Mouse (Mus musculus) liver, embryonic 16.5 days (tissue): ENCODE measurements around the gene Chst8. TPM values are rescaled to one million over a fixed set of nuclear protein-coding genes. Genes with fewer than 3 reads are reported as not detected.

Experiments
- ATAC-seq: fragments of 200-750 bp; cut with Nextera tagmentation; 2 replicates; pipeline ENCODE4 v1.8.0; 2017; ENCODE audit warnings: low read depth, mild to moderate bottlenecking, moderate number of reproducible peaks, moderate library complexity
- H3K27ac ChIP-seq: fragments of 300-500 bp; sonication (generic); 2 replicates; pipeline ENCODE4 v1.5.1; 2014; ENCODE audit warnings: mild to moderate bottlenecking, low read length
- H3K27me3 ChIP-seq: fragments of 300-500 bp; sonication (generic); 2 replicates; pipeline ENCODE4 v1.6.1; 2014; ENCODE audit warnings: low read depth, low read length, mixed read lengths; ENCODE audit not compliant: control insufficient read depth, insufficient read depth
- H3K36me3 ChIP-seq: fragments of 300-500 bp; sonication (generic); 2 replicates; pipeline ENCODE4 v1.6.1; 2014; ENCODE audit warnings: mild to moderate bottlenecking; ENCODE audit not compliant: control insufficient read depth, insufficient read depth
- H3K4me1 ChIP-seq: fragments of 300-500 bp; sonication (generic); 2 replicates; pipeline ENCODE4 v1.6.1; 2014; ENCODE audit warnings: low read depth, low read length, mixed read lengths; ENCODE audit not compliant: control insufficient read depth
- H3K4me2 ChIP-seq: fragments of 300-500 bp; sonication (generic); 2 replicates; pipeline ENCODE4 v1.6.1; 2014; ENCODE audit warnings: low read depth, low read length, mixed read lengths
- H3K4me3 ChIP-seq: fragments of 300-500 bp; sonication (generic); 2 replicates; pipeline ENCODE4 v1.5.1; 2014; ENCODE audit warnings: low read depth, mild to moderate bottlenecking, low read length
- H3K9ac ChIP-seq: fragments of 300-500 bp; sonication (generic); 2 replicates; pipeline ENCODE4 v1.6.1; 2014; ENCODE audit warnings: low read depth, low read length
- H3K9me3 ChIP-seq: fragments of 300-500 bp; sonication (generic); replicated peaks from 2 replicates; pipeline ENCODE4 v1.6.1; 2016; ENCODE audit warnings: low read length; ENCODE audit not compliant: control insufficient read depth
- WGBS: fragments of 180-500 bp; shearing (Covaris S2); extraction: QIAGEN DNeasy Blood & Tissue Kit; methylation state at CpG from one replicate; pipeline ENCODE4 v1.1.7; 2014; ENCODE audit not compliant: insufficient replicate concordance; 5-methylcytosine and 5-hydroxymethylcytosine counted together
- polyA plus RNA-seq: library from polyadenylated mRNA; unstranded; fragments of >200 nt; fragmentation: Nextera tagmentation; extraction: Ambion mirVana; gene quantifications from 2 replicates; pipeline ENCODE4 v1.2.1, GENCODE M21; 2015

Gene Chst8
- polyA plus RNA-seq, 1 experiment from 2014 or later = 0.33 TPM

DNA sequence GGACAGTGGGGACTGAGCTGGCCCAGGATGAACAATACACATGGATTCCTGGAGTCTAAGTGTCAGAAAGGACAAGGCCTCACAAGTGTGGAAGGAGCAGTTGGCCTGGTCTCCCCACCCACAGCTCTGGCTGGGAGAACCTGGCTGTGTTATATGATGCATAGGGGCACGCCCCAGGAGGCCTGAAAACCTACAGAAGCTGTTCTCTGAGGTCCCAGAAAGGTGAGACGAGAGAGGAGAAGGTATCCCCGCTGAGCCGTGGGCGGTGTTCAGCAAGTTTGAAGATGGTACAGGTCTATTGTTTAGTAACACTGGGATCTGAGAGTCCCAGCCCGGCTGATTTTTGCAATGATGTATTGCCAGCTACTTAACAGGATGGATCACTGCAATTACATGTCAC lies 75.3 kb downstream of the Chst8 start:
- H3K27me3 ChIP-seq = no peaks in the 10 kb centered on the region
- no peak overlapping the region for H3K27ac ChIP-seq
- H3K4me1 ChIP-seq = no peaks in the 10 kb centered on the region
- H3K36me3 ChIP-seq = no peaks in the 10 kb centered on the region
- ATAC-seq = no peak
- H3K4me2 ChIP-seq = no peak overlapping the region
- H3K9me3 ChIP-seq = no peaks in the 10 kb centered on the region
- WGBS = 60% methylated on average over 6 of the region's 6 CpGs
- no peak overlapping the region for H3K4me3 ChIP-seq
- H3K9ac ChIP-seq = no peak overlapping the region

- Histone ChIP-seq H3K9ac (no peak overlapping the region), H3K9me3 (no peaks in the 10 kb centered on the region), H3K27me3 (no peaks in the 10 kb centered on the region), H3K4me1 (no peaks in the 10 kb centered on the region), H3K36me3 (no peaks in the 10 kb centered on the region), H3K4me3 (no peak overlapping the region), H3K27ac (no peak overlapping the region), H3K4me2 (no peak overlapping the region)
- WGBS = 62% methylated on average over 6 of the region's 6 CpGs
- ATAC-seq = no peak
Observed at GRCm38 (mm10) chr7:34734348-34734747, 78.2 kb downstream of the Chst8 start.

GRCm38 (mm10) chr7:34728931-34729330 lies 83.6 kb downstream of the Chst8 start:
- Histone ChIP-seq H3K27ac (no peak overlapping the region), H3K9me3 (no peaks in the 10 kb centered on the region), H3K4me2 (no peak overlapping the region), H3K4me3 (no peak overlapping the region), H3K9ac (no peak overlapping the region), H3K36me3 (no peaks in the 10 kb centered on the region), H3K4me1 (no peaks in the 10 kb centered on the region), H3K27me3 (no peaks in the 10 kb centered on the region)
- ATAC-seq = no peak
- 37% methylated on average over 6 of the region's 6 CpGs for WGBS

DNA sequence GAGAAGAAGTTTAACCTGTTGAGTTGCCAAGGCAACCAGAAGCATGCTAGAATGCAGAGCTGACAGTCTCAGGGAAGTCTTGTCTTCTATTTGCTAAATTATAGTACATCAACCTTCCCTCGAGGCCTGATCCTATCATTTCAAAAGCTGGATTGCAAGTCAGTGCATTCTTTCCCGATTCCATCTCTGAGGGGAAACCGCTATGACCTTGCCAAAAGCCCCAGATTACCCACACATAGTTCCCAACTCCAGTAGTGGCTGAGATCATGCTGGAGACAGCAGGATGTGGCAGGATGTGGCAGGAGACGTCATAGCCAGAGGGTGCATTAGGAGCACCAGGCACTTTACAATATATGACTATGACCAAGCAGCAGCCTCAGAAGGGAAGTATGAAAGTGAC lies 87.3 kb downstream of the Chst8 start:
- H3K4me2 ChIP-seq = no peak overlapping the region
- no peaks in the 10 kb centered on the region for H3K27me3 ChIP-seq
- no peaks in the 10 kb centered on the region for H3K4me1 ChIP-seq
- no peak overlapping the region for H3K27ac ChIP-seq
- no peak for ATAC-seq
- H3K9ac ChIP-seq = no peak overlapping the region
- no peaks in the 10 kb centered on the region for H3K9me3 ChIP-seq
- no peaks in the 10 kb centered on the region for H3K36me3 ChIP-seq
- WGBS = 42% methylated on average over 4 of the region's 4 CpGs
- no peak overlapping the region for H3K4me3 ChIP-seq

DNA sequence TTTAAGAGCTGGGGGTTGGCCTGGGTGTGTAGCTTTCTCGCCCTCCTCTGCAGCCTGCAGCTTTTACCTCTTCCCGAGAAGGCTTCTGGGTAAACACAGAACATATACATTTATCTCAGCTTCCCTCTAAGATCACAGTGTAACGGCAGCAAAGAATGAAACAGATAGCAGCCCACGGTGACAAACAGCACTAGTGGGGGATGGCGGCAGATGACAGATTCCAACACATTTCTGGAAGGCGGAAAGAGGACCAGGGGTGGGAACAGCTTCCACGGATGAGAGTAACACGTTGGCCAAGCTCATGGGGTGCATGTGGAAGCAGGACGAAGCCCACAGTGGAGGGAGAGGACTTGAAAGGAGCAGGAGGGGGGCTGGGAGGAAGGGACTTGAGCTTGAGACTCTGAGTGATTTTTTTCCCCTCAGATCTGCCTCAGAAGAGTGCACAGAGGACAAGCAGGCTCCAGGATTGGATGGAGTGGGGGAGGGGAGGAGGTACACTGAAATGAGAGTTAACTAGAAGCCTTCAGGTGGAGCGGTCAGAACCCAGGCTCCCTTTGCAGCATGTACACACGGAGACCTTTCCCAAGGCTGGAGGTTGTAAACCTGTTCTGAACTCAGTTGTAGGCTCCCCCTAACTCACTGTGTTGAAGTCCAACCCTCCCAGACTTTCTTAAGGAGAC lies 89.8 kb downstream of the Chst8 start:
- ATAC-seq = no peak

DNA sequence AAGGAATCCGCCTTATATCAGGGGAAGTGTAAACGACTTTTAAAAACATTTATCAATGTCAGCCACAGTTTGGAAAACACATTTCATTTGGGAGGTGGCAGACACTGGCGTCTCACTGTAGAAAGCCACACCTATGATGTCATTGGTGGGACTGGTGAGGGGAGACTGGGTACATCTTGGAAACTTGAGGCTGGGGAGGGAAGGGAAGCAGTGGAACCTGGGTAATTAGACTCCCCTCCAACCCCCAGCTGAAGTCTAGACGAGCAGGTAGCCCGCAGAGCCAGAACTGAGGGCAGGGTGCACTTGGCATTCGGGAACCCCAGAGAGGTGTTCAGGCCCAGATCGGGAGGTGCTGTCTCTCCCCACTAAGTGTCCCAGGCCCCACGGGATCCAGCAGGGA lies 90.4 kb downstream of the Chst8 start:
- Histone ChIP-seq H3K4me3 (no peak overlapping the region), H3K36me3 (no peaks in the 10 kb centered on the region), H3K27me3 (no peaks in the 10 kb centered on the region), H3K4me1 (no peaks in the 10 kb centered on the region), H3K4me2 (no peak overlapping the region), H3K9me3 (no peaks in the 10 kb centered on the region), H3K27ac (no peak overlapping the region), H3K9ac (no peak overlapping the region)
- WGBS = 26% methylated on average over 8 of the region's 8 CpGs
- no peak for ATAC-seq

More for the DNA sequence above, 89.8 kb downstream of the Chst8 start:
- Histone ChIP-seq H3K9me3 (no peaks in the 10 kb centered on the region), H3K9ac (no peak overlapping the region), H3K4me1 (no peaks in the 10 kb centered on the region), H3K27ac (no peak overlapping the region), H3K4me2 (no peak overlapping the region), H3K27me3 (no peaks in the 10 kb centered on the region), H3K36me3 (no peaks in the 10 kb centered on the region), H3K4me3 (no peak overlapping the region)
- 38% methylated on average over 11 of the region's 11 CpGs for WGBS

- no peaks in the 10 kb centered on the region for H3K27me3 ChIP-seq
- WGBS = 20% methylated on average over 5 of the region's 5 CpGs
- no peak for ATAC-seq
- H3K4me1 ChIP-seq = no peaks in the 10 kb centered on the region
- no peak overlapping the region for H3K9ac ChIP-seq
- H3K9me3 ChIP-seq = no peaks in the 10 kb centered on the region
- no peaks in the 10 kb centered on the region for H3K36me3 ChIP-seq
- no peak overlapping the region for H3K27ac ChIP-seq
- H3K4me3 ChIP-seq = no peak overlapping the region
- H3K4me2 ChIP-seq = no peak overlapping the region
Observed at GRCm38 (mm10) chr7:34721650-34722048, 90.9 kb downstream of the Chst8 start.

DNA sequence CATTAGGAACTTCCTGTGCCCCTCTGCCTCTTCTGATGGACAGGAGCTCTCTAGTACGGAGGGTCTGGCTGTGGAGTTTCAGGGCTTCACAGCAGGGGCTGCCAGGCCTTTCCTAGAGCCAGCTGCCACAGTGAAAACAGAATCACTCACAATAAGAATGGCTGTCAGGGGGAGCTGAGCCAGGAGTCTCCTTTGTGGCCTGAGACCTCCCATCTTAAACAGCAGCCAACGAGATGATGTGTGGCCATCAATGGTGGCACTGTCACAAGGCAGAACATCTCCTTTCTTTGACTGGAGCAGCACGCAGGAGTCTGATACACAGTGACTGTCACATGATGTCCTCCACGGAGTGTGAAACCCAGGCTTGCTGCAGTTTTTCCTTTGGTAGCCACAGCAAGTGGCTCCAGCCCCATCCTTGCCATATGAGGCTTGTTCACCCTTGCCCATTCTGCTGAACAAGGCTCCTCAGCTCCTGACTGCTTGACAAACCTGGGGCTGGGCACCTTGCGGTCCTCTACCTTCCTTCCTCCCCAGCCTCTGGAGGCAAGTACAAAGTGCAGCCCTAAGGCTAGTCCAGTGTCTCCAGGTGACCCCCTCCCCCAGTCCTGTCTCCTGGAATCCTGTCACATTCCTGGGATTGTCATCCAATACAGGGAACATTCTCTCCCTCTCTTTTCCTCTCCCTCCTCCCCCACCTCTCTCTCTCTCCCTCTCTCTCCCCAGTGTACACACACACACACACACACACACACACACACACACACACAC lies 91.4 kb downstream of the Chst8 start:
- Histone ChIP-seq H3K9ac (no peak overlapping the region), H3K27ac (no peak overlapping the region), H3K27me3 (no peaks in the 10 kb centered on the region), H3K36me3 (no peaks in the 10 kb centered on the region), H3K4me1 (no peaks in the 10 kb centered on the region), H3K4me3 (no peak overlapping the region), H3K9me3 (no peaks in the 10 kb centered on the region), H3K4me2 (no peak overlapping the region)
- WGBS = 45% methylated on average over 5 of the region's 5 CpGs
- no peak for ATAC-seq

DNA sequence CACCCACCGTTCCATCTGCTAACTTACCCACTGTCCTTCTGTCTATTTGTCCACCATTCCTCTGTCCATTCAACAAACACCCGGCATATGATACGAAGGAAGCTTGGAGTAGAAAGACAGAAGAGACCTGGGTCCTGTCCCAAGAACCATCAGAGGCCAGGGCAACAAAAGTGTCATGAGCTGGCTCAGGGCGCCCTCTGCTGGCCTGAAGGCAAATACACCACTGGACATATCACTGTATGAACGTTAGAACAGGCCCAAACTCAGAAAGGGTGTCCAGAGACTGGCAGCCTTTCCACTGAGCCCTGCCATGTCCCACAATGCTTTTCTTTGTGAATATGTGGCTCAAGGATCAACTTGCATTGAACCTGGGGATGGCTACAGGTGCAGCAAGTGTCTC lies 92.9 kb downstream of the Chst8 start:
- Histone ChIP-seq H3K27me3 (no peaks in the 10 kb centered on the region), H3K4me3 (no peak overlapping the region), H3K27ac (no peak overlapping the region), H3K4me1 (no peaks in the 10 kb centered on the region), H3K4me2 (no peak overlapping the region), H3K36me3 (no peaks in the 10 kb centered on the region), H3K9me3 (no peaks in the 10 kb centered on the region), H3K9ac (no peak overlapping the region)
- no peak for ATAC-seq
- 29% methylated on average over 5 of the region's 5 CpGs for WGBS
